In genomic region chr6:97101958-97102702, GRCm38 (mm10) we compare ENCODE assay signal across 14 mouse cellular contexts. TPM values are rescaled to one million over a fixed set of nuclear protein-coding genes. Genes with fewer than 3 reads are reported as not detected.
A peak's percentile ranks its signal among the peaks of the same experiment; 100 is the strongest.
DNase-seq lines count a peak whose midpoint lies in the region; ATAC-seq and TF ChIP-seq lines count a peak whose summit lies in the region.
"Had no signal": no experiment of that assay in that cellular context is flagged by ENCODE, and none has a peak within 500 bp of the region (broad histone marks: within the 10 kb centered on the region; RNA-seq: fewer than 3 reads in every experiment).

No protein-coding gene starts in this region.

- no peak overlapping the region; the same call in 1 of the 2 replicates for H3K27ac ChIP-seq in kidney, embryonic 14.5 days (ENCODE audit: low read depth, low read length)
- H3K27ac ChIP-seq in forebrain, embryonic 11.5 days (ENCODE audit: low read depth, low read length), result no peak overlapping the region
- no peak overlapping the region for H3K27ac ChIP-seq in limb, embryonic 14.5 days (replicated peaks; ENCODE audit: low read depth, low read length)
- H3K27ac ChIP-seq in stomach, postnatal 0 days (replicated peaks), result no peak overlapping the region
- H3K27ac ChIP-seq: intestine, embryonic 15.5 days; left cerebral cortex, adult 2 months had no signal

- WGBS in kidney, embryonic 14.5 days, result 6% methylated on average over 15 of the region's 15 CpGs
- WGBS in forebrain, embryonic 11.5 days, result 3% methylated on average over 15 of the region's 15 CpGs
- 7% methylated on average over 15 of the region's 15 CpGs for WGBS in limb, embryonic 14.5 days
- 15% methylated on average over 15 of the region's 15 CpGs for WGBS in stomach, postnatal 0 days

- H3K4me3 ChIP-seq in kidney, embryonic 14.5 days (ENCODE audit: low read length), result 0 out of 2 replicates have a peak overlapping the region, but pooled peaks have one; percentile 6
- H3K4me3 ChIP-seq in forebrain, embryonic 11.5 days (ENCODE audit: low read depth, low read length), result peak overlapping the region; percentile 3; the same call in 1 of the 2 replicates
- no peak overlapping the region for H3K4me3 ChIP-seq in limb, embryonic 14.5 days (replicated peaks; ENCODE audit: low read length)
- H3K4me3 ChIP-seq in stomach, postnatal 0 days (ENCODE audit: low read depth, low read length), result no peak overlapping the region
- H3K4me3 ChIP-seq: intestine, embryonic 15.5 days; left cerebral cortex, adult 2 months had no signal

- no peaks in the 10 kb centered on the region for H3K27me3 ChIP-seq in kidney, embryonic 14.5 days (ENCODE audit: control insufficient read depth, insufficient read depth, low read length)
- no peaks in the 10 kb centered on the region; the same call in 1 of the 2 replicates for H3K27me3 ChIP-seq in forebrain, embryonic 11.5 days (ENCODE audit: control insufficient read depth, insufficient read depth, low read length)
- peaks cover 11% of the 10 kb centered on the region; the same call in 1 of the 2 replicates for H3K27me3 ChIP-seq in limb, embryonic 14.5 days (ENCODE audit: control insufficient read depth, insufficient read depth, low read length)
- 0 out of 2 replicates have a peak, but pooled peaks cover 2% of the 10 kb centered on the region for H3K27me3 ChIP-seq in stomach, postnatal 0 days (ENCODE audit: control insufficient read depth, insufficient read depth, low read length)
- H3K27me3 ChIP-seq: intestine, embryonic 15.5 days had no signal

- no peaks in the 10 kb centered on the region for H3K36me3 ChIP-seq in kidney, embryonic 14.5 days (ENCODE audit: control insufficient read depth, insufficient read depth, low read length)
- H3K36me3 ChIP-seq in forebrain, embryonic 11.5 days (ENCODE audit: control insufficient read depth, insufficient read depth, low read length), result no peaks in the 10 kb centered on the region
- H3K36me3 ChIP-seq in limb, embryonic 14.5 days (ENCODE audit: control insufficient read depth, insufficient read depth, low read length), result no peaks in the 10 kb centered on the region
- no peaks in the 10 kb centered on the region for H3K36me3 ChIP-seq in stomach, postnatal 0 days (ENCODE audit: control insufficient read depth, insufficient read depth, low read length)
- H3K36me3 ChIP-seq: intestine, embryonic 15.5 days had no signal

- DNase-seq in kidney, postnatal 36 days, result no peak
- DNase-seq in forebrain, embryonic 11.5 days (ENCODE audit: low spot score), result peak; percentile 60
- DNase-seq in limb, embryonic 14.5 days (ENCODE audit: low spot score), result no peak
- peak; percentile 7 for DNase-seq in stomach, postnatal 0 days (ENCODE audit: low spot score)
- DNase-seq in adrenal gland, adult 18-20 months (ENCODE audit: low spot score in 2 of 2), result no peak
- no peak for DNase-seq in left cerebral cortex, adult 8-10 months (ENCODE audit: low spot score in 2 of 2)
- DNase-seq in cerebellum, adult 9-11 months, result no peak
- DNase-seq: adrenal gland, postnatal 10 days; cerebellum, postnatal 14 days; retina, postnatal 1 day had no signal

- H3K4me2 ChIP-seq in kidney, embryonic 14.5 days (replicated peaks; ENCODE audit: low read depth, low read length), result peak overlapping the region; percentile 29
- H3K4me2 ChIP-seq in forebrain, embryonic 11.5 days (ENCODE audit: low read depth, low read length, severe bottlenecking), result peak overlapping the region; percentile 34; the same call in 1 of the 2 replicates
- 0 out of 2 replicates have a peak overlapping the region, but pooled peaks have one; percentile 13 for H3K4me2 ChIP-seq in limb, embryonic 14.5 days (replicated peaks; ENCODE audit: low read depth, low read length, severe bottlenecking)
- H3K4me2 ChIP-seq in stomach, postnatal 0 days (replicated peaks; ENCODE audit: low read depth), result no peak overlapping the region
- H3K4me2 ChIP-seq: intestine, embryonic 15.5 days had no signal

- TF ChIP-seq POLR2A in limb, embryonic 14.5 days (IDR thresholded peaks at IDR 0.05; ENCODE audit: borderline replicate concordance, extremely low read depth, insufficient read depth, insufficient read length), result no peak

- no peak for TF ChIP-seq CTCF in stomach, postnatal 0 days (IDR thresholded peaks at IDR 0.05; ENCODE audit: low read depth)

- no peak for ATAC-seq in kidney, embryonic 14.5 days (ENCODE audit: low FRiP score, low TSS enrichment)
- peak; percentile 64 for ATAC-seq in forebrain, embryonic 11.5 days (replicated peaks; ENCODE audit: low FRiP score)
- ATAC-seq in limb, embryonic 14.5 days (ENCODE audit: low FRiP score, low read depth), result no peak
- ATAC-seq in stomach, postnatal 0 days (ENCODE audit: low FRiP score, low TSS enrichment), result no peak
- ATAC-seq: intestine, embryonic 15.5 days had no signal

- TF ChIP-seq EP300 in stomach, postnatal 0 days (optimal IDR thresholded peaks at IDR 0.05), result no peak

- H3K9ac ChIP-seq in kidney, embryonic 14.5 days (ENCODE audit: low read depth, low read length), result no peak overlapping the region
- no peak overlapping the region for H3K9ac ChIP-seq in forebrain, embryonic 11.5 days (ENCODE audit: low read length)
- no peak overlapping the region for H3K9ac ChIP-seq in limb, embryonic 14.5 days (ENCODE audit: low read depth, low read length, severe bottlenecking)
- H3K9ac ChIP-seq in stomach, postnatal 0 days (ENCODE audit: low read length), result no peak overlapping the region
- H3K9ac ChIP-seq: intestine, embryonic 15.5 days had no signal

- H3K4me1 ChIP-seq in kidney, embryonic 14.5 days (ENCODE audit: control insufficient read depth, insufficient read depth, low read length), result no peaks in the 10 kb centered on the region
- H3K4me1 ChIP-seq in forebrain, embryonic 11.5 days (replicated peaks; ENCODE audit: control insufficient read depth, insufficient read depth, low read length), result peaks cover 10% of the 10 kb centered on the region; the same call in 1 of the 2 replicates
- H3K4me1 ChIP-seq in limb, embryonic 14.5 days (ENCODE audit: control insufficient read depth, insufficient read depth, low read length), result peaks cover 7% of the 10 kb centered on the region
- H3K4me1 ChIP-seq in stomach, postnatal 0 days (replicated peaks; ENCODE audit: control insufficient read depth, insufficient read depth), result no peaks in the 10 kb centered on the region

- no peaks in the 10 kb centered on the region for H3K9me3 ChIP-seq in kidney, embryonic 14.5 days (ENCODE audit: control insufficient read depth, low read length)
- H3K9me3 ChIP-seq in forebrain, embryonic 11.5 days (ENCODE audit: control insufficient read depth, low read length), result no peaks in the 10 kb centered on the region
- H3K9me3 ChIP-seq in limb, embryonic 14.5 days (ENCODE audit: control insufficient read depth, low read length), result no peaks in the 10 kb centered on the region
- no peaks in the 10 kb centered on the region for H3K9me3 ChIP-seq in stomach, postnatal 0 days (ENCODE audit: control insufficient read depth, low read length)
- H3K9me3 ChIP-seq: intestine, embryonic 15.5 days had no signal

RNA-seq across cellular contexts. Expression of gene Fam19a4, which starts 41.9 kb away (rescaled TPM):
- polyA plus RNA-seq in kidney, embryonic 14.5 days (2014; fragmentation: Nextera tagmentation; extraction: Ambion mirVana), result 0.96 and 1.1 TPM in 2 replicates
- polyA plus RNA-seq in forebrain, embryonic 11.5 days (2014; fragmentation: Nextera tagmentation; extraction: Ambion mirVana), result 0.41 and 0.87 TPM in 2 replicates
- polyA plus RNA-seq in limb, embryonic 14.5 days (2012; rRNA removed), result 0.29 and 0.31 TPM in 2 replicates
- 0.28 and 0.43 TPM in 2 replicates for polyA plus RNA-seq in limb, embryonic 14.5 days (2014; fragmentation: Nextera tagmentation; extraction: Ambion mirVana)
- 0.15 and 0.27 TPM in 2 replicates for polyA plus RNA-seq in stomach, postnatal 0 days (2015; fragmentation: Nextera tagmentation; extraction: Ambion mirVana)
- 1 to 10 TPM in 1 of 2 experiments, under 1 TPM in 1; 0.89 to 1.1 TPM for total RNA-seq in adrenal gland, adult 18-20 months (2021)
- total RNA-seq in left cerebral cortex, adult 8-10 months (2022), result under 1 TPM; 0.35 to 0.67 (median 0.45) TPM
- total RNA-seq: megakaryocyte, adult 5-6 weeks had no signal

RNA-seq across cellular contexts. Expression of gene Eogt, which starts 46.9 kb away (rescaled TPM):
- polyA plus RNA-seq in kidney, embryonic 14.5 days (2014; fragmentation: Nextera tagmentation; extraction: Ambion mirVana), result 7.0 and 18.0 TPM in 2 replicates
- polyA plus RNA-seq in forebrain, embryonic 11.5 days (2014; fragmentation: Nextera tagmentation; extraction: Ambion mirVana), result 8.9 and 9.1 TPM in 2 replicates
- 15.4 and 16.7 TPM in 2 replicates for polyA plus RNA-seq in limb, embryonic 14.5 days (2012; rRNA removed)
- 9.5 and 10.8 TPM in 2 replicates for polyA plus RNA-seq in limb, embryonic 14.5 days (2014; fragmentation: Nextera tagmentation; extraction: Ambion mirVana)
- 5.0 and 5.1 TPM in 2 replicates for polyA plus RNA-seq in stomach, postnatal 0 days (2015; fragmentation: Nextera tagmentation; extraction: Ambion mirVana)
- total RNA-seq in adrenal gland, adult 18-20 months (2021), result 10 to 100 TPM; 20.4 to 27.1 TPM
- total RNA-seq in left cerebral cortex, adult 8-10 months (2022), result 10 to 100 TPM; 25.6 to 36.0 (median 27.4) TPM

Comparison
In these comparisons a context has a peak if more than half of its experiments do, and no peak if none do; other contexts are left out.
1. H3K4me3 ChIP-seq: peak in kidney, embryonic 14.5 days (single experiment) and forebrain, embryonic 11.5 days (single experiment); none in limb, embryonic 14.5 days (single experiment) and stomach, postnatal 0 days (single experiment).
2. DNase-seq: peak in forebrain, embryonic 11.5 days (single experiment) and stomach, postnatal 0 days (single experiment); none in kidney, postnatal 36 days (0 of 2), limb, embryonic 14.5 days (single experiment), adrenal gland, adult 18-20 months (0 of 2), left cerebral cortex, adult 8-10 months (0 of 2) and cerebellum, adult 9-11 months (single experiment).